Mouse (Mus musculus) heart, postnatal 0 days (tissue): ENCODE data around the gene Pom121l2. TPM values are rescaled to one million over a fixed set of nuclear protein-coding genes. Genes with fewer than 3 reads are reported as not detected.
A peak's percentile ranks its signal among the peaks of the same experiment; 100 is the strongest.

Experiments used
- ATAC-seq: fragments of 200-750 bp; cut with Nextera tagmentation; 2 replicates; pipeline ENCODE4 v1.8.0; 2017; ENCODE audit warnings: low read depth, moderate number of reproducible peaks, moderate library complexity; ENCODE audit not compliant: insufficient read depth
- DNase-seq: peaks from one replicate; pipeline ENCODE4 v3.0.0-alpha.2; 2016; ENCODE audit warnings: low spot score
- H3K27ac ChIP-seq: fragments of 300-500 bp; sonication (generic); 2 replicates; pipeline ENCODE4 v1.5.1; 2014; ENCODE audit warnings: low read depth, mild to moderate bottlenecking
- H3K27me3 ChIP-seq: fragments of 300-500 bp; sonication (generic); 2 replicates; pipeline ENCODE4 v1.6.1; 2014; ENCODE audit warnings: low read length, mixed read lengths; ENCODE audit not compliant: control insufficient read depth, insufficient read depth
- H3K36me3 ChIP-seq: fragments of 300-500 bp; sonication (generic); replicated peaks from 2 replicates; pipeline ENCODE4 v1.6.1; 2014; ENCODE audit warnings: low read length, mixed read lengths; ENCODE audit not compliant: control insufficient read depth, insufficient read depth
- H3K4me1 ChIP-seq: fragments of 300-500 bp; sonication (generic); 2 replicates; pipeline ENCODE4 v1.6.1; 2014; ENCODE audit warnings: antibody characterized with exemption; ENCODE audit not compliant: control insufficient read depth, insufficient read depth
- H3K4me2 ChIP-seq: fragments of 300-500 bp; sonication (generic); 2 replicates; pipeline ENCODE4 v1.6.1; 2014; ENCODE audit warnings: low read depth, mild to moderate bottlenecking, low read length, moderate library complexity
- H3K4me3 ChIP-seq: fragments of 300-500 bp; sonication (generic); 2 replicates; pipeline ENCODE4 v1.5.1; 2014; ENCODE audit warnings: low read depth, low read length
- H3K9ac ChIP-seq: fragments of 300-500 bp; sonication (generic); replicated peaks from 2 replicates; pipeline ENCODE4 v1.6.1; 2014; ENCODE audit warnings: low read depth, low read length, mixed read lengths
- H3K9me3 ChIP-seq: fragments of 300-500 bp; sonication (generic); replicated peaks from 2 replicates; pipeline ENCODE4 v1.6.1; 2016; ENCODE audit warnings: low read length; ENCODE audit not compliant: control insufficient read depth
- CTCF ChIP-seq: IDR thresholded peaks from 2 replicates; pipeline ENCODE4 v1.5.1; 2016; ENCODE audit warnings: antibody characterized with exemption, control low read depth, low read depth
- EP300 ChIP-seq: IDR thresholded peaks from 2 replicates; pipeline ENCODE4 v1.6.1; 2016; ENCODE audit warnings: antibody characterized with exemption, low read depth
- WGBS: fragments of 180-500 bp; shearing (Covaris S2); extraction: QIAGEN DNeasy Blood & Tissue Kit; methylation state at CpG from one replicate; pipeline ENCODE4 v1.1.7; 2014; 5-methylcytosine and 5-hydroxymethylcytosine counted together
- polyA plus RNA-seq: library from polyadenylated mRNA; unstranded; fragments of >200 nt; fragmentation: Nextera tagmentation; extraction: Ambion mirVana; gene quantifications from 2 replicates; pipeline ENCODE4 v1.2.1, GENCODE M21; 2015
- total RNA-seq: library from RNA; depleted of rRNA; stranded (reverse); fragments of >200 nt; gene quantifications from 2 replicates; pipeline ENCODE4 v1.2.3, GENCODE M21; 2014; ENCODE audit warnings: low replicate concordance

Pom121l2 gene
- total and polyA plus RNA-seq, 2 experiments from 2014 or later = not detected

- no peak for DNase-seq
- H3K9me3 ChIP-seq = no peaks in the 10 kb centered on the region
- 0 out of 2 replicates have a peak, but pooled peaks cover 2% of the 10 kb centered on the region for H3K4me1 ChIP-seq
- peak overlapping the region; percentile 62 for H3K4me3 ChIP-seq
- H3K4me2 ChIP-seq = peak overlapping the region; percentile 93
- ATAC-seq = peak; percentile 51; the same call in 1 of the 2 replicates
- peak overlapping the region; percentile 50 for H3K9ac ChIP-seq
- TF ChIP-seq CTCF (no peak), EP300 (no peak)
- WGBS = under 1% methylated on average over 11 of the region's 11 CpGs
- H3K27me3 ChIP-seq = 0 out of 2 replicates have a peak, but pooled peaks cover 3% of the 10 kb centered on the region
- H3K27ac ChIP-seq = peak overlapping the region; percentile 55
- H3K36me3 ChIP-seq = no peaks in the 10 kb centered on the region
Measured at GRCm38 (mm10) chr13:22021581-22021980, 40.6 kb downstream of the Pom121l2 start.

GRCm38 (mm10) chr13:22022241-22022640, 41.2 kb downstream of the Pom121l2 start:
- 0 out of 2 replicates have a peak, but pooled peaks cover 3% of the 10 kb centered on the region for H3K27me3 ChIP-seq
- no peaks in the 10 kb centered on the region for H3K9me3 ChIP-seq
- ATAC-seq (peak; percentile 73), DNase-seq (peak; percentile 68)
- H3K4me2 ChIP-seq = peak overlapping the region; percentile 93
- no peaks in the 10 kb centered on the region for H3K36me3 ChIP-seq
- TF ChIP-seq EP300 (no peak), CTCF (no peak)
- 1% methylated on average over 9 of the region's 9 CpGs for WGBS
- peak overlapping the region; percentile 55; the same call in 1 of the 2 replicates for H3K27ac ChIP-seq
- H3K9ac ChIP-seq = peak overlapping the region; percentile 50
- peak overlapping the region; percentile 62 for H3K4me3 ChIP-seq
- 0 out of 2 replicates have a peak, but pooled peaks cover 2% of the 10 kb centered on the region for H3K4me1 ChIP-seq

- H3K9ac ChIP-seq = peak overlapping the region; percentile 15; the same call in 1 of the 2 replicates
- no peaks in the 10 kb centered on the region for H3K4me1 ChIP-seq
- peak overlapping the region; percentile 53 for H3K4me3 ChIP-seq
- ATAC-seq (peak; percentile 55; the same call in 1 of the 2 replicates), DNase-seq (peak; percentile 67)
- 2% methylated on average over 35 of the region's 35 CpGs for WGBS
- TF ChIP-seq EP300 = no peak
- peak overlapping the region; percentile 59 for H3K4me2 ChIP-seq
- H3K27me3 ChIP-seq = no peaks in the 10 kb centered on the region
- H3K36me3 ChIP-seq = no peaks in the 10 kb centered on the region
- no peaks in the 10 kb centered on the region for H3K9me3 ChIP-seq
- H3K27ac ChIP-seq = peak overlapping the region; percentile 23; the same call in 1 of the 2 replicates
Measured at GRCm38 (mm10) chr13:22026058-22027031, 45.4 kb downstream of the Pom121l2 start.

GRCm38 (mm10) chr13:22028673-22029460, 47.9 kb downstream of the Pom121l2 start:
- H3K27ac ChIP-seq = peak overlapping the region; percentile 86
- H3K27me3 ChIP-seq = no peaks in the 10 kb centered on the region
- ATAC-seq (peak; percentile 82), DNase-seq (peak; percentile 85)
- WGBS = 1% methylated on average over 40 of the region's 40 CpGs
- H3K4me2 ChIP-seq = peak overlapping the region; percentile 73
- H3K9ac ChIP-seq = peak overlapping the region; percentile 58; the same call in 1 of the 2 replicates
- H3K4me1 ChIP-seq = no peaks in the 10 kb centered on the region
- TF ChIP-seq EP300 (no peak), CTCF (peak; percentile 96)
- peak overlapping the region; percentile 58 for H3K4me3 ChIP-seq
- no peaks in the 10 kb centered on the region for H3K9me3 ChIP-seq
- no peaks in the 10 kb centered on the region for H3K36me3 ChIP-seq

- TF ChIP-seq EP300 = no peak
- no peak for TF ChIP-seq CTCF
- H3K9ac ChIP-seq = no peak overlapping the region
- no peaks in the 10 kb centered on the region for H3K36me3 ChIP-seq
- 40% methylated on average over 8 of the region's 8 CpGs for WGBS
- no peak overlapping the region for H3K4me2 ChIP-seq
- no peak for DNase-seq
- no peaks in the 10 kb centered on the region for H3K9me3 ChIP-seq
- no peak overlapping the region for H3K27ac ChIP-seq
- no peak for ATAC-seq
- 0 out of 2 replicates have a peak, but pooled peaks cover 4% of the 10 kb centered on the region for H3K4me1 ChIP-seq
- no peak overlapping the region for H3K4me3 ChIP-seq
- no peaks in the 10 kb centered on the region for H3K27me3 ChIP-seq
Measured at GRCm38 (mm10) chr13:22029928-22030327, 48.9 kb downstream of the Pom121l2 start.
